Mouse (Mus musculus) liver, adult (tissue): ENCODE data around the gene Sgpl1.

Experiments
- GATA4 ChIP-seq: IDR thresholded peaks from 2 replicates; pipeline ENCODE4 v1.6.1; 2014; ENCODE audit warnings: mild to moderate bottlenecking, low read length; ENCODE audit not compliant: insufficient replicate concordance

Gene Sgpl1

DNA sequence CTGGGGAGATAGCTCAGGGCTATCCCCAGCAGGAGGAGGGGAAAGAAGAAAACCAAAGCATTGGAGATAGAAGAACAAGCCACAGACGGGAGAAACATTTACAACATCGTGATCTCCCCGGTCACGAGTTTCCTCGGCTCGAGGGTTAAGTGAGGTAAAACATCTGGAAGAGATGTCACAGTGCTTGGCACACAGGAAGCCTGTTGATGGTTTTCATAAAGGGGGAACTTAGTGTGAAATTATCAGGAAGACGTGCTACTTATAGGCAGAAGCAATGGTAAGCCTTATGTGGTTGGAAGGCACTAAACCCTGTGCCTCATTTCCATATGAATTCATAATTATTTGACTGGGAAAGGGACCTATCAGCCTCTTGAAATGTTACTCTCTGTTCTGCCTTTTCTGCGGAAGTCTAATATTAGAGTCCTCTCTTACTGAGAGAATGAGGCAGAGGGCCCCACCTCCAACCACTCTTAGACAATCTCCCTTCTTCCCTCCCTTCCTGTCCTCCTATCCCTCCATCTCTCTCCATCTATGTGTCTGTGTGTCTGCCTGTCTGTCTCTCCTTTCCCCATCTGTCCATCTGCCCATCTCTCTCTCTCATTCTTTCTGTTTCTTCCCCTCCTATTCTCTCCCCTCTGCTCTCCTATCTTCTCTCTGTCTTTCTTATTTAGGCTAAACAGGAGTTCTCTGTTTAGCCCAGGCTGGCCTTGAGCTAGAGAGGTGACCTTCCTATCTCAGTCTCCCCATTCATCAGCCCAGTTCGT, 20.0 kb upstream of the Sgpl1 start:
- TF ChIP-seq GATA4: no peak

GRCm38 (mm10) chr10:61162366-61162765, 14.9 kb upstream of the Sgpl1 start:
- TF ChIP-seq GATA4: no peak

- no peak for TF ChIP-seq GATA4
Observed at GRCm38 (mm10) chr10:61160671-61161070, 13.2 kb upstream of the Sgpl1 start.

GRCm38 (mm10) chr10:61160089-61160488, 12.6 kb upstream of the Sgpl1 start:
- TF ChIP-seq GATA4: no peak

- TF ChIP-seq GATA4: no peak
Observed at GRCm38 (mm10) chr10:61158594-61158993, 11.1 kb upstream of the Sgpl1 start.

DNA sequence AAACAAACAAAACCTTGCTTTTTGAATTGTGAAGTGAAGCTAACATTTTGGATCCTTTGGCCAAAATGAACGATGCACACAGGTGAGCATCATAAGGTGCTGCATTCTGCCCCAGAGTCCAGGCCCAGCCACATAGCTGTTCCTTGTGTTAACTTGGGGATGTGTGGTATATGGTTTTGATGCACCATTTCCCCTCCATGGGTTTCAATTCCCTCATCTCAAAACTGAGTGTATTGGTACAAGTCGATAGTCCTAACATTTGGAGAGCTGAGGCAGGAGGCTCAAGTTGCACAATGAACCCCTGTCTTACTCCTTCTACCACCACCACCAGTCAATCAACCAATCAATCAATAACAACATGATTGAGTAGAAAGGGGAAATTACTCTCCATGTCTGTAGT, 8.9 kb upstream of the Sgpl1 start:
- TF ChIP-seq GATA4: no peak

GRCm38 (mm10) chr10:61155611-61156010, 8.1 kb upstream of the Sgpl1 start:
- no peak for TF ChIP-seq GATA4

DNA sequence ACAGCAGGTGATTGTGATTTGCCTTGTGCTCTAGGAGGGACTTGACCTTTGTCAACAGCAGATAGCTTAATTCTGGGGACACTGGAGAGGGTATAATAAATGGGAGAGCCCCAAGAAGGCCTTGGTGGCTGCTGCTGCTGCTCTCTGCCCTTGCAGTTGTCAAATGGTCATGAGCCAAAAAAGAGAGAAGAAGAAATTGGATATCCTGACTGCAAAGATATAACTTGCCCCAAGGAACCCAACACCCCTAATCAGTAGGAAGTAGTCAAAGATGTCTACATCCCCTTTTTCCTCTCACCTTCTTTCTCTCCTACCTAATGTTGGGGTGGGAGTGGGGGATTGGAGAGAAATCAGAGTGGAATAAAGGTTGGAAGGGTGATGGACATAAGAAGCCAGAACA, 4.6 kb upstream of the Sgpl1 start:
- no peak for TF ChIP-seq GATA4

GRCm38 (mm10) chr10:61150616-61151015, 3.1 kb upstream of the Sgpl1 start:
- TF ChIP-seq GATA4: no peak

DNA sequence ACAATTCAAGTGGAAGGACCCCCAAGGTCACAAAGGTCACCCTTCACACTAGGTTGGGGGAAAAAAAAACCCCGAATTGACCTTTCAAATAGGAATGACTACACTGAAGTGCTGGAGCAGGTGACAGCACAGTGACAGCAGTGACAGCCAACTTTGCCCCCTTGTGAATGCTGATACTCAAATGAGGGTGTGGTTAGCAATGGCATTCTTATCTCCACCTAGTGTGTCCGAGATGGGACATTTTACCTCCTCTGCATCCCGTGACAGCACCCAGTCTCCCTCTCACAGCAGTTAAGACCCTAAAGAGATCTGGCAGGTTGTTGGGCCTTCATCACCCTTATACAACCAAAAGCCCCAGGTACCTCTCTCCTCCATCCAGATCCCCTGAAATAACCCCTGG, 2.0 kb upstream of the Sgpl1 start:
- no peak for TF ChIP-seq GATA4

DNA sequence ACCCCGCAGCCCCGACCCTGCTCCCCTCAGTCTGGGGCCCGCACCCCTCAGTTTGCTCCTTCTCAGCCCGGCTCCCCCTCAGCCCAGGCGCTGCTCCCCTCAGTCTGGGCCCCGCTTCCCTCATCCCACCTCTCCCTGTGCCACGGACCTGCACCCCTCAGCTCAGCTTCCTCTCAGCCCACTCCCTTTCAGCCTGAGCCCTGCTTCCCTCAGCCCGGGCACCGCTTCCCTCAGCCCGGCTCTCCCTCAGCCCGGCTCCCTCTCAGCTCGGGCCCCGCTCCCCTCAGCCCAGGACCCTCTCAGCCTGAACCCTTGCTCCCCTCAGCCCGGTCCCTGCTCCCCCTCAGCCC, 721 bp downstream of the Sgpl1 start:
- TF ChIP-seq GATA4: no peak

GRCm38 (mm10) chr10:61146119-61146806, 1.2 kb downstream of the Sgpl1 start:
- no peak for TF ChIP-seq GATA4

DNA sequence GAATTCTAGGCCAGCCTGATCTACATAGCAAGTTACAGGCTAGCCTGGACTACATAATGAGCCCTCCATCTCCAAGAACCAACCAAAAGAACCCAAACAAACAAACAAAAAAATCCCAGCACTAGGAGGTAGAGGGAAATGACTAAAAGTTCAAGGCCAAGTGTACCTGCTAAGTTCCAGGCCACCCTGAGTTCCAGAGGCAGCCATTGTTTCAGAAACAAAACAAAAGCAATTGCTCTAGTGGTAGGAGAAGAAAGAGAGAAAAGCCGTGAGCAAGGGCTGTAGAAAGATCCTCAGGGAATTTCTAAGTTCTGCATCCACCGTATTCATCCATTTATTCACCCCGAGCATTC, 1.8 kb downstream of the Sgpl1 start:
- TF ChIP-seq GATA4: no peak

DNA sequence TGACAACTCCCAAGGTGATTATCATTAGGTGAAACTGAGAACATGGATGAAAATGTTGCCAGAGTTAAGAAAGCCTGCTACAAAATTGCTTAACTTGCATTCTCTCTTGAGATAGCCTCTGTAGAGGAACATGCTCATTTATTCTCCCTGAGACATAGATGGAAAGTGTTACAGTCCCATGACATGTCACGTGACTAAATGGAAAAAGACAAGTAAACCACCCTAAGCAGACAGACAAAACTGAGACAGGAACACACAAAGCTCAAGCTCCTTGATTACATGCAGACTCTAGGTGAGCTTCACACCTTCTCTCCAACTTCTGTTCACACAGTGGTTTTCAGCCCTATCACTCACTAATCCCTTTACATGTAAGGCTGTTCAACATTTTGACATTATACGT, 4.2 kb downstream of the Sgpl1 start:
- TF ChIP-seq GATA4: no peak

DNA sequence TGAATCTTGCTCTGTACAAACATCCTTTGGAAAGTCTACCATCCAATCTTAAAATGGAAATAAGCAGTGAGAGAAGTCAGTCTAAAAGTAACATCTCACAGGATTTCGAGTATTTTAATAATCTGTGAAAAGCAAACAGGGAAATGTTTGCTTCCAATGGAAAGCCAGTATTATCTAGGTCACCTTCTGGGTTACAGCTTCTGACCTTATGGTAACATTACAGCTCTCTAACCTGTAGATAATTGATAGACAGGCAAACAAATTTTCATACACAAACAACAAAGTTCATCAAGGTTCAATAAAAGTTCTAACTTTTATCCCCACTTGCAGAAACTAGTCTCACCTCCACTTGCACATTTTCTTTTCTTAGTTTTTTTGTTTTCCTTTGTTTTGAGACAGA, 9.9 kb downstream of the Sgpl1 start:
- TF ChIP-seq GATA4: no peak

GRCm38 (mm10) chr10:61135226-61135839, 12.2 kb downstream of the Sgpl1 start:
- TF ChIP-seq GATA4: no peak
